Mouse (Mus musculus): ENCODE results near the gene Zfp212. TPM values are rescaled to one million over a fixed set of nuclear protein-coding genes. Genes with fewer than 3 reads are reported as not detected.

Zfp212 gene
- polyA plus RNA-seq, 1 experiment: 9.0 TPM

DNA sequence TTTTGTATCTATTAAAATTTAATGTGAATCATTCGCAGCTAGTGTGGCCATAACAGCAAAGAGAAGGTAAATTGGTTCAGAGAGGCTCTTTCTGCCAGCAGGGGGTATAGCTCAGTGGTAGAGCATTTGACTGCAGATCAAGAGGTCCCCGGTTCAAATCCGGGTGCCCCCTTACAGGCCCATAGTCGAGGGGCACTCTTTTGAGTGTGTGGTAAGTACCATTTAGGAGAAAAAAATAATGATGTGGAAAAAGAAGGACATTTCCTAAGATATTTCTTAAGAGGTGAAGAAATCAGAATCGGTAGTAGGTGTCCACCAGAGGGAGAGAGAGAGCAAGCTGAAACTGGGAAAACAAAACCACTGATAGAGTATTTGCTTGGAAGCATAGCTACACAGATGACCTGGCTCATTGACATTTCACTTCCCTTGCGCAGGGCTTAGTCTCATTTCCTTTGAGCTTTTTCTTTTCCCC, 58.7 kb downstream of the Zfp212 start:
- H3K4me1 ChIP-seq (ENCODE audit: control insufficient read depth, insufficient read depth, low read length): no peaks in the 10 kb centered on the region; the same call in 1 of the 2 replicates
- no peak overlapping the region for H3K27ac ChIP-seq (ENCODE audit: control insufficient read depth, insufficient read depth, low read depth, low read length, poor library complexity)
- 11% methylated on average over 6 of the region's 6 CpGs for WGBS
- TF ChIP-seq POLR2A (IDR thresholded peaks at IDR 0.05; ENCODE audit: borderline replicate concordance, control insufficient read depth, low read depth, low read length) (no peak), CTCF (IDR thresholded peaks at IDR 0.05; ENCODE audit: control insufficient read depth, insufficient read depth, low read length) (0 out of 2 replicates have a peak, but pooled peaks have one; percentile 9)
- H3K4me3 ChIP-seq (replicated peaks; ENCODE audit: control insufficient read depth, low read depth, low read length): no peak overlapping the region

Other genes with a start within 250 kb of the Zfp212 start
- 14.3 and 39.4 TPM in 2 replicates for gene Pdia4, start 107.0 kb upstream of the Zfp212 start, polyA plus RNA-seq (2011; ENCODE audit: insufficient read depth, insufficient read length, low replicate concordance, missing spikeins)
- gene Zfp786, start 89.6 kb upstream of the Zfp212 start, polyA plus RNA-seq (2011; ENCODE audit: insufficient read depth, insufficient read length, low replicate concordance, missing spikeins): not detected in 2 replicates
- gene Zfp398, start 84.8 kb upstream of the Zfp212 start, polyA plus RNA-seq (2011; ENCODE audit: insufficient read depth, insufficient read length, low replicate concordance, missing spikeins): 2.3 and 5.7 TPM in 2 replicates
- 2.7 and 2.9 TPM in 2 replicates for gene Zfp282, start 43.3 kb upstream of the Zfp212 start, polyA plus RNA-seq (2011; ENCODE audit: insufficient read depth, insufficient read length, low replicate concordance, missing spikeins)
- gene Zfp956, start 32.9 kb downstream of the Zfp212 start, polyA plus RNA-seq (2011; ENCODE audit: insufficient read depth, insufficient read length, low replicate concordance, missing spikeins): 9.5 and 13.0 TPM in 2 replicates
- gene Zfp777, start 128.4 kb downstream of the Zfp212 start, polyA plus RNA-seq (2011; ENCODE audit: insufficient read depth, insufficient read length, low replicate concordance, missing spikeins): 4.3 and 7.7 TPM in 2 replicates
- 3.3 and 13.9 TPM in 2 replicates for gene Zfp746, start 166.1 kb downstream of the Zfp212 start, polyA plus RNA-seq (2011; ENCODE audit: insufficient read depth, insufficient read length, low replicate concordance, missing spikeins)

All from bone marrow, adult 2 months (tissue).